Mouse (Mus musculus) kidney, postnatal 14 days (tissue): ENCODE measurements at regions not wholly inside any gene's neighbourhood (a gene's known extent, or its start where the extent isn't known, plus 50 kb on each side); places are given as distances from the start of the nearest gene placed in this dataset.

Source experiments
- DNase-seq: peaks from one replicate; pipeline ENCODE4 v3.0.0; 2022; ENCODE audit warnings: mixed read lengths

DNA sequence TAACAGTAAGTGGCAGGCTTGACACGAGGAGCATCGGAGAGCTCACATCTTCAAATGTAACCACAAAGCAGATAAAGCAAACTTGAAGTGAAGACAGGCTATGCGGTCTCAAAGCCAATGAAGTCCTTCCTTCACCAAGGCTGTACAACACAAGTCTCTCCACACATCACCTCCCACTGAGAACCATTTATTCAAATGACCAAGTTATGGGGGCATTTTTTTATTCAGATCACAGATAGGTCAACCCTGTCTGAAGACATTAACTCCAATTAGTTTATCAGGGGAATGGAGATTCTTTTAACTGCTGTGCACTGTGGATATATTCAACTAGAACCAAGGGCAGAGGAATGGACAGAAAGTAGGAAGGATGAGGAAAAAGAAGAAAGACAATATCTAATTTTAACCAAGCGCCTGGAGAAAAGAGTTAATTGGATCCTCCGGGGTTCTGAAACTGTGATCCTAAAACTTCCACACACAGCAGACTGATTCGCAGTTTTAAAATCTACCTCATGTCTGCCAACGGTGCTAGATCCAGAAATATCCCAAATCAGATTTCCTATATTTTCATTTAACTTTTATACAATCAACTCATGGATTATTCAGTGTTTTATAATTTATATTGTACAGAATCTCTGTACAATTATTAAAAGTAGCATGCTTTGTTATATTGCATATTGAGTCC lies 444.8 kb downstream of the Basp1 start:
- no peak for DNase-seq

DNA sequence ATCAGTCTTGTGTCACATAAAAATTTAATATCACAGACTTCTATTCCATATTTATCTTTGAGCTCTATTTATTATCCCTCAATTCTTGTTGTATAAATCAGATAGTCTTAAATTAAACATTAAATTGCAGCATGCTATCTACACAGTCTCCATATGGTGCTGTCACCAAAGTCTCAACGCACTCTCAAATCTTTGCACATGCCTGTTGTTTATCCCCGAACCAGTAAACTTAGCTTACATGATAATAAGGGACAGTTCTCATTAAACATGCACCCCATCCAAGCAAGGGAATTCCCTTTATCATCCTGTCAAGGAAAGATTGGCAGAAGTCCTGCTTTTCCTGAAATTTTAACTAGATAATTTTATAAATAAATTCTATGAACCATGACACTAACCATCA lies 483.8 kb downstream of the Basp1 start:
- no peak for DNase-seq

DNA sequence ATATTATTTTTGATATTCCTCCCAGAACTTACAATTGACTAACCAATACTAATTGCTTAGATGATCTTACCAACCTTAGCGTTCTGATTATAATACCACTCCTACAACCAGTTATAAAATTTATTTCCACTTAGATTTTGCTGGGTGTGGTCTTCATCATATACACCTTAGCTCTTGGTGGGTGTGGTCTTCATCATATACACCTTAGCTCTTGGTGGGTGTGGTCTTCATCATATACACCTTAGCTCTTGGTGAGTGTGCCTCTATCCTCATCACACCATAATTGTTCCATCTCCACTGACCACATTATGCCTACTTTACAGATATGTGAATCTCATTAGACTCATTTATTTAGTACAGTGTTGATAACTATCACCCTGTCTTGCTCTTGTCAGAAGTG lies 501.7 kb downstream of the Basp1 start:
- DNase-seq, result no peak

DNA sequence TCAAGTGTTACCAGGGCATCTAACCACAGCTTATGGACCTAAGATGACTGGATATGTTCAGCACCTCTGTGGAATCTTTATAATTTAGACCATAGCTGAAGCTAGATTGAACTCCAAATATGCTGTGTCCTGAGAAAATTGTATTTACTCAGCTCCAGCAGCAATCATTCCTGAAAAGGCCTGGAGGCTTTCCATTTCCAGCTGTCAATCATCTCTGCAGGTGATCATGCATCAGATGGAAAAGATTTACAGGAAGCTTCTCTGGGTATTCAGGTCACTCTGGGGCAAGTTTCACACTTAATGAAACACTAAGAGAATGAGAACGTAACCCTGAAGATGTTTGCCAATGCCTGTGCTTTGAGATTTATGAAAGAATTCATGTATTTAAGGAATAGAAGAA lies 502.1 kb downstream of the Basp1 start:
- no peak for DNase-seq

DNA sequence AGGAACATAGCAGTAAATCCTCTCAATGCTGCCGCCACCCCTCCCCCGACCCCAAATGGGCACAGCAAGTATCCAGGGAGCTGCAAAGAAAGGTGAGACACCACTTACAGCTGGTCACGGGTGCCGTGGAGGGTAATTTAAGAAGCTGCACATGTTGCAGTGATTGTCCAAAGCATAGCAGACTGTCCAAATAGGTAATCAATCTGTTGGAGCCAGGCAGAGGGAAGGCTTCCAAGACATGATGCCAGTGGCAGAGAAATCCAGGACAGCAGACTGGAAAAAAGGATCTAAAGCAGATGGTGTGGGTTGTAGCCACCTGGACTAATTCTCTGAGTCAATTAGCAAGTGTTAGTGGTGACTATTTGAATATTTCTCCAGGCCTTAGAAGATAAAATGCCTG lies 506.6 kb downstream of the Basp1 start:
- no peak for DNase-seq

DNA sequence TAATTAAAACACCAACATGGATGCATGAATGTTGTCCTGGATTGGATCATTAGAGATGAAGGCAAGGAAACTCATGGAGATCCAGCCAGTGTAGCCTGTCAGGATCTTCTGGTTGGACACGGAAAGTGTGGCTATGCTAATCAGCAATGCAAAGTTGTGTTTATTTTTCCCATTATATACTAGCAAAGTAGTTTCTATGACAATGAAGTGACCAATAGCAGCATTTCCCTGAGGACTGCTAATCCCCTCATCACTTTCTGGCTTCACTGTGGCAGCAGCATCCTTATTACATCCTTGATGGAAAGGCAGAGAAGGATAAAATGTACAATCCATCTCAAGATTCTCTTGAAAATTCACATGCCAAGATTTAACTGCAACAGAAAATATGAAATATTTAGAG lies 534.7 kb downstream of the Basp1 start:
- DNase-seq, result no peak

DNA sequence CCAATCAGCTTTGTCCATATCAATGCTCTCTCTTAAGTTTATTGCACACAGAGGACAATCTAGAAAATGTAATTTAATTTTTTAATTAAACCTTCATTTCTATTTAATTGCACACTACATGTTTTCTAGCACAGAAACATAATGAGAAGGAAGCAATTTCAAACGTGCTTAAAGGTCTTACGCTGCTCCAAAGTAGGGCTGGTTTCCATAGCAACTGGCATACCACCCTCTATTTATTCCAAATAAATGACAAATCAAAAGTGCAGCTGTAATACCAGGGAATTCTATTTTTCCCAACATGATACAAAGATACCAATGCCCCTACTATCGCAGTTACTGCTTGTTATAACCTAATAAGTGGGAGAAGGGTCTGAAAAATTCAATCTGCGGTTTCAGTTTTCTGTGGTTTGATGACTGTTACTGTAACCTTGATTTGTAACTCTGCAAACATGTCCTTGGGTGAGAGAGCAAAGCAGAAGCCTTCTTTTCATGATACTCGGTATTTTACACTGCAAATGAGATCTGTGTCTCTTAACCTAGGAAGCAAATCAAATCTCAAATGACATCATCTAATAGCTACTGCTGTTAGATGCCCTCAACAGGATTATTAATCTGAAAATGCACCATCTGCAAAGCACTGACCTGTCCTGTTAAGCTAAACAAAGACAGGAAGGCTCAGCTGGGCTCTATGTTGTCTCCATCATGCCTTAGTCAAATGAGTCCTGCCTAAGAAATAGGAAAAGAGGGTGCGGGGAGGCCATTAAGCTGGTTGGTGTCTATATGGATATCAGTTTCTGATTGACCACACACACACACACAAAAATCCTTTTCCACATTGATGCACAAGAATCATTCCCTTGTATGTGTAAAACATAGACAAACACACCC lies 535.6 kb downstream of the Basp1 start:
- DNase-seq, result no peak

DNA sequence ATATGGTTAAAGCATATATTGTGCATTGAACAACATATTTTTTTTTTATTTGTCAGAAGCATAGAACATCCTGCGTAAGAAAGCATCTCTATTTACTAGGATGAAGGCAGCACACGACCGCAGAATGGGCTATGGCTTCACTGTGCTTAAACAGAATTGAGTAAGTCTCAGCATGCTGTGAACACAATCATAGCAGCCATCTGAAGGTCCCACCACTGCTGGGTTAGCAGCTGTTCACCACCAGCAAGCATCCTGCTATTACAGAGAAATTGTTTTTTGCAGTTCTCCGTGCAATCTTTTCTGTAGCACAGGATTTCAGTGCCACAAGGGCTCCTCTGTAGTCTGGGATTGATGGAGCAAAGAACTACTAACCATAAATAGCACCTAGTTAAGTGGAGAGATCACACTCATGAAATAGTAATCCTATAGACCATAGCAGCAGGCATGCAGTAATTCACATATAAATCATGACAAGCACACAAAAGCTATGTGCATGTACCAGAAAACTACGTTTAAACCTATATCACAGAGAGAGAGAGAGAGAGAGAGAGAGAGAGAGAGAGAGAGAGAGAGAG lies 537.3 kb downstream of the Basp1 start:
- DNase-seq, result no peak

DNA sequence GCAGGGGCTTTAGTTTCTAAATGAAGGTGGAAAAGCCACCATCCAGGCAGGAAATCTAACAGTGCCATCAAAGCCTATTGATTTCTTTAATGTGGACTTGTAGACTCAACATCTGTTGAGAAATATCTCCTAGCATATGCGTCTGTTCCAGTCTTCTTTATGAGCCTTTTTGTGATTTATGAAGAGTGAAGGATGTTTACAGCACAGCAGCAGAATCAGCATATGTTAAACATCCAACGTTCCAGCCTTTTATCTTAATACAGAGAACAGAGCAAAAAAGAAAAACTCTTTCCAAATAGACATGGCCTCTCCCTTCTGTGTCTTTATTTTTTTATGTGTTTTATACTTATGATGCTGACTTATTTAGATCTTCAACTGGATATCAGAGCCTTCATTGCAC lies 573.3 kb downstream of the Basp1 start:
- no peak for DNase-seq

DNA sequence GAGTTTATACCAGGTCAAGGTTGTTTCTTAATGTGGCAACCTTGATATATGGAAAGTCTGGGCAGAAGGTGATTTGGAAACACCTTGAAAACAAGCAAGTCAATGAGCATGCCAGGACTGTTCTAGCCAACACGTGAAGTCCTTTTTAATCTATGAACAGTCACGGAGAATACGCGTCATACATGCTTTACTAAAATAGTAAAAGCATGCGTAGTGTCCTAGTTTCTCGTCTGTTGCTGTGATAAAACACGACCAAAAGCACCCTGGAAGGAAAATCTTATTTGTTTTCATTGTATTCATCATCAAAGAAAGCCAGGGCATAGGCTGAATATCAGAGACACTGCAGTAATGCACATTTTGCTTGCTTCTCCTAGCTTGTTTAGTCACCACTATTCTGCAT lies 575.2 kb downstream of the Basp1 start:
- no peak for DNase-seq

DNA sequence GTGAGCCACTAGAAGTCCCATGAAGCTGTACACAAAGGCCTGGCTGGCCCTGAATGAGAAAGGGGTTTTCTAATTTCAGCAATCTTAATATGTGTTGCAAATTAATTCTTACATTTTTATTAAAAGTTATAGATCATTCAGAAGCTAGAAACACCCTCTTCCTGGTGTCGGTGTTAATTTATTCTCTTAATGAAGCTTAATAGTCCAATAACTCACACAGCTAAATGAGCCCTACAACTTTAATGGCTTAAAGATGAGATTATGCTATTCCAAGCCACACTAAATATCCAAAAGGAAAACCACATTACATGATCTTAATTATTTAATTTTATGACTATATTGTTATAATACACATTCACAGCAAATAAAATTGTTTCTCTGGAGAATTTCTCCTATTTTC lies 585.7 kb downstream of the Basp1 start:
- no peak for DNase-seq

DNA sequence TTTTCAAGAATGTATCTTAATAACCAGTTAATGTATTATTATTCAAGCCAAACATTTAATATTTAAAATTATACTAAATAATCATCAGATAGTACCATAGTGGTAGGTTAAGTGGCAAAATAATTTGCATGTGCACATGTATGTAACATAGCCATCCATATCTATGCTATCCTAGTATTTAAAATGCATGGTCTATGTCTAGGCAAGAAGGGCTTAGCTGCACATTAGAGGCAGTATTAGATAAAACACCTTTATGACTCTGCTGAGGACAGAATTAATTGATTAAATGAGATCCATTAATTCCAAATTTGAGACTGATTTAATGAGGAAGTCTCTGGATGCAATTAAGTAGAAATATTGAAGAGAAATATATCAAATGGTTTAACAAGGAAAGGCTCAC lies 586.3 kb downstream of the Basp1 start:
- DNase-seq, result no peak

DNA sequence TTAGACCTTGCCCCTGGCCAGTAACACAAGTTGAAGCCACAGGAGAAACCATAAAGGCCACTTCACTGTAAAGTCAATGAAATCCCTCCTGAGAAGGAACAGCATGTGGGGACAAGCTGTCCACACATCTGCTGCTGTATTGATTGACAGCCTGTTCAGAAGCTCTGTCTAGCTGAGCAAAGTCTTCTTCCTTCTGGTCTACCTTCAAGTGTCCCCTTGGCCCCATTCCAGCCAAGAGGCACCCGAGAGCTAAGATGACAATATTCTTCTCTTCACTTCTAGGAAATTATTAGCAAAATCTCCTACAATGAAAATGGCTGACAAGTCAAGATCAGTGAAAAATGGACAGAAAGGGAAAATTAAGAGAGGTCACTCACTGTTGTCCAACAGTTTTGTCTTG lies 616.7 kb downstream of the Basp1 start:
- DNase-seq, result no peak

DNA sequence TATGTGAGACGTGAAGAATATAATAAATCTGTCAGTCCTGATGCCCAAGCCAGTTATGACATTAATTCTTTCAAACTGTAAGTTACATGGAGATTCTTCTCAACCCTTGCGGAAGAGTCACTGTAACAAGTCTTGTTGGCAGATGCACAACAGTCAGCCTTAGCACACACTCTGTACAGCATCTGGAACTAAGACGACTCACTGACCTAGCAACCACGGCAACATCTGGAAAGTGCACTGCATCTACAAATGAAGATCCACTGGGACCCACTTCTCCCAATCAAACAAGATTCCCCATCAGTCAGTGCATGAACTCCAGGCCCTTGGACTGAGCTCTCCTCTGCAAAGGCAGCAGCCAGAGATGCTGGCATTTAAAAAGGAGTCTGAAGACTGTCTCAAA lies 620.2 kb downstream of the Basp1 start:
- DNase-seq, result no peak

DNA sequence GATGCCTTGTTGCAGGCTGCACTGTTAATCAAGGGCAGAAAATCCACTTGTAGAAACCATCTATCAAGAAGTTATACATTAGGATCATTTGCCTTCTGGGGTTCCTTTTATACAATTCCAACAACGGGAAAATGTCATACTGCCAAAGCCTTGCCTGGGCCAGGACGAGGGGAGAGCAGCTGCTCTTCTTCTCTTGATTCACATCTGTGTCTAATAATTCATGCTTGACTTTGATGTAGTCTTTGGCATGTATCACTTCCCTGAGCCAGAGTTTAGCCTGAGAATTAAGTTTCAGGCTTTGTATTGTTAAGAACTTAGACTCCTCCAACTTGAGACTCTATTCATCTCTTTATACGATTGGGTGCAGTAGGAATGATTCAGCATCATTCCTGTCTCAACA lies 627.2 kb downstream of the Basp1 start:
- no peak for DNase-seq

DNA sequence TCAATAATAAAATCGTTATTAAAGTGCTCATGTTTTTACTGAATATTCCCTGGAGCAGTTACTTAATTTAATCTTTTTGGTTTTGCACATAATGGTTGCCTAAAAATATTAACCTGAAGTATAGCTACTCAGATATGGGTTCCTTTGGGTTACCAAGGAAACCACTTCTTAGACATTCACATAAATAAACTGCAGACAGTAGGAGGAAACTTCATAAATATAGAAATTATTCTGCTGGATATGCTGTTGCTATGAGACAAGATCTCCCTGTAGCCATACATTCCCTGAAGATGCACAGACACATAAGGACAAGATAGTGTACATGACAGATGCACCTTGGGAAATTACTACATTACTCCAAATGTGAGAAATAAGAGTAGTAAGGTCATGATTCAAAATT lies 635.3 kb downstream of the Basp1 start:
- DNase-seq, result no peak

DNA sequence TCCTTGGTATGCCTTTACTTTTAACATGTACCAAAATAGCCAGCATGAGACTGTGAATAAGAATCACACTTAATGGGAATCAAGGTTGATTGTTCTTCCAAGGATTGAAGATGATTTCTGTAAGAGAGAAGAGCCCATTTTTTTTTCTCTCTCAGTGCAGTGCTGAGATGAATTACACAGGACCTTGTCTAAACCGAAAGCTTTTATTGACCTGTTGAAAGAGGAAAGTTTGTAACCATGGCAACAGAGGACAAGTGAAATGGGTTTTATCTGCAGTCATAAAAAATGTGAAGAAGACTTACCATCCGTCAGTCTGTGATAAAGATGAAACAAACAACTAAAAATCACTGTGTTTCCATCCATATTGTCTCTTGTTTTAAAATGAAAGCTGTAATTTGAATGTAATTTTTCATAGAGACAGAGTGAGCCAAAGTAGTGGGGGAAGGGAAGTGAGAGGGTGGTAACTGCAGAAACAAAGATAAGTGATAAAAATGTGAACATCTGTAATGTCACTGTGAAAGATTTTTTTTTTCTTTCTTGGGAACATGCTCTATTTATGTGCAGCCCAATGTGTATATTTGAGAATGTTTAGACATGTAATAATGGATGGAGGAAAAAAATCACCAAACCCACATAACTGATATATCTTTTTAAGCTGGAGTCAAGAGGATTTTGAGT lies 661.9 kb downstream of the Basp1 start:
- DNase-seq, result no peak

DNA sequence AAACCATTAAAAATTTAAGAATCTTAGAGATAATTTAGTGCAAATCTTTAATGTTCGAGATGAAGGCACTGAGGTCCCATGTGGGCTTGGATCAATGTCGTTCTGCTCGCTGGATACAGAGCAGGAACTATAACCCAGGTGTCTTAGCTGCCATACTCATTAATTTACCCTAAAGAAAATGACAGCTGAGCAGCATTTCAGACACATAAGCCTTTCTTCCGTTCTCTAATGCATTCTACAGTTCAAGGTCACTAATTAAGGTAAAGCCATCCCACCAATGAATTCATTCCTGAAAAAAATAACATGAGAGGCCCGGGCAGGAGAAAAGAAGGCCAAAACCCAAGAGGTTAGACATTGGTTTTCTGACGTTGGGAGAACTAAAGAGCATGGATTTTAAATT lies 670.3 kb downstream of the Basp1 start:
- DNase-seq, result no peak

DNA sequence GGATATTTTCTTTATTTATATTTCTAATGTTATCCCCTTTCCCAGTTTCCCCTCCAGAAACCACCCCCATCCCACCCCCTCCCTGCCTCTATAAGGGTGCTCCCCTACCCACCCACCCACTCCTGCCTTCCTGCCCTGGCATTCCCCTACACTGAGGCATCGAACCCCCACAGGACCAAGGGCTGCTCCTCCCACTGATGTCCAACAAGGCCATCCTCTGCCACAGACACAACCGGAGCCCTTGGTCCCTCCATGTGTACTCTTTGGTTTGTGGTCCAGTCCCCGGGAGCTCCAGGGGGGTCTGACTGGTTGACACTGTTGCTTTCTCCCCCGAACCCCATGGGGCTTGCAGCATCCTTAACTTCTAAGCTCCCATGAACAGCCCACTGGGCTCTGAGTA lies 688.4 kb downstream of the Basp1 start:
- DNase-seq, result no peak

DNA sequence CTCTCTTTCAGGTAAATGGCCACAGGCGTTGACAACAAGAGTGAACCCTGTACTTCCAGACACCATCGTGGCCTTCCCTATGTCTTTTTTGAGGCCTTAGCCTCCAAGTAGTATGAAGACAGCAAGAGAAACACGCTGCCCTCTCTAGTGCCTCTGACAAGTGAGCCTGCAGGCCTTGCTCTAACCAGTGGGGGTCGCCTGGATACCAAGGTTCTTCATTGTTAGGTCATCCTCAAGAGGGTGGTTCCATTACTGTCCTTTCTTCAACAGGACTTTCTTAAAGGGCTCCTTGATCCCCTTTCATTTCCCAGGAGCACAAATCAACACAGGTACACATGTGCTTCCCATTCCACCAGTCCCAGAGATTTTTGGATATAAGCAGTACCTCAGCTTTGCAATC lies 688.9 kb downstream of the Basp1 start:
- DNase-seq, result peak; percentile 21

DNA sequence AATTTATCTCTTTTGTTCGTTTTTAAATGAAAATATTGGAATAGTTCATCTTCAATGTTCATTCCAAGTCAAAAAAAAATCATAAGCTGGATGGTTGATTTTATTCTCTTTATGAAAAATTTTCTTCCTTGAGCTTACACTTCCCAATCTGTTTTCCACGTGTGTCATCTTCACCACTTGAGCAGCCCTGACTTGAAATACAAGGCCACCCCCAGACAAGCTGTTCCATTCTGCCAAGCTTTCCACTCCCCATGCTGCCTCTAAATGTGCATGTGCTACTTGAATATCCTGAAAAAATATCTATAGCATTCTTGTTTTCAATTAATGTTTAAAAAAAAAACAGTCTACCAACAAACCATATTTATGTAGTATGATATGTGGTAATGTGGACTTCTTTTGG lies 693.2 kb downstream of the Basp1 start:
- no peak for DNase-seq

DNA sequence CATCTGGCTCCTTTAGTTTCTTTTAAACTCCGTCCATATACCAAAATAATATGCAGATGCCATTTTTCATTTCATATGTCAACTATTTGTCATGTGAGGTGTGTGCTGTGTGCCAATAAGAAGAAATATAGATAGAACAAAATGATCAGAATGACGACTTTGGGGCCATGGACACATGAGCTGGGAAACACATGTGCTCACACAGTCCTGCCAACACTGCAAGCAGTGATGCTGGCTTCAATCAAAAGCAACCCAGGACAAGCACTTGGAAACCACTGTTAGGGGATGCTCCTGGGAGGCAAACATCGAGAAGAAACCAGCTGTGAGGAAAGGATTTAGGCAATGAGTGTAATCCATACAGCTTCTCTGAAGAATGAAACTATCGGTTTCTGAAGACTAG lies 731.4 kb downstream of the Basp1 start:
- no peak for DNase-seq

DNA sequence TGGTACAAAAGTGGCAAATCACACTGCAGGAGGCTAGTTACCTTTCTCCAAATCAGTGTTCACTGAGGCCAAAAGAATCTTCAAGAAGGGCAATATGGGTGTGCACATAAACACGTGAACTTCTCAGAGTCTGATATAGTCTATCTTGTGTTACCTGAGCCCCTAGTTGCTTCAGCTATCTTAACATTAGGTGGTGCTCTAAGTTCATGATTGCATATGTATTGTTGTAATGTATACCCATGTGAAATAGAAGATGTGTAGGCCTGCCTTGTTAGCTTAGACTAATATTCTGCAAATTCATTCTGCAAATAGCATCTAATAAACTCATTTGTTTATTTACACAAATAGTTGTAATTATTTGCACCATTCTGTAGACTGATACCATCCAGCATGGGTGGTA lies 764.6 kb downstream of the Basp1 start:
- DNase-seq, result no peak

DNA sequence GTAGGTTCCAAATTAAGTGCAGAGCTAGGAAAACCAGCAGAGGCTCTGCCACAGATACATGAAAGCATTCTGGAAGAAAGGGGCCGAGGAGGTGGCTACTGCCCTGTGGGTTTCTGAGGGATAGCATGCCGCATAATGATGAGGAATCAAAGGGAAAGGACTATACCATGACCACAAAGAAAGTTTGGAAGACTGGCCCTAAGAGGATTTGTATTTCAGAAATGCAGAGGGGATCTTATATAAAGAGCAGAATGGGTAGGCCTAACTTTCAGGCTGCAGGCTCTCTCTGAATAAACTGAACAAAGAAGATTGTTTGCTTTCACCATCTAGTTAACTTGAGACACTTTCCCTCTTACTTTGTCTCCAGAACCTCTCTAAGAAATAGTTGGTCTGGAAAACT lies 777.9 kb downstream of the Basp1 start:
- DNase-seq, result no peak
